Mouse (Mus musculus) hindbrain, embryonic 10.5 days (tissue): ENCODE results near the gene Ncf1. TPM values are rescaled to one million over a fixed set of nuclear protein-coding genes. Genes with fewer than 3 reads are reported as not detected.

Source experiments
- DNase-seq: peaks from one replicate; pipeline ENCODE4 v3.0.0-alpha.2; 2017; ENCODE audit warnings: low spot score
- H3K27ac ChIP-seq: fragments of 300-500 bp; sonication (generic); 2 replicates; pipeline ENCODE4 v1.5.1; 2016; ENCODE audit warnings: mild to moderate bottlenecking, moderate library complexity
- H3K27me3 ChIP-seq: fragments of 300-500 bp; sonication (generic); 2 replicates; pipeline ENCODE4 v1.6.1; 2016; ENCODE audit warnings: mild to moderate bottlenecking; ENCODE audit not compliant: poor library complexity, insufficient read depth, severe bottlenecking
- H3K36me3 ChIP-seq: fragments of 300-500 bp; sonication (generic); 2 replicates; pipeline ENCODE4 v1.6.1; 2016; ENCODE audit warnings: mild to moderate bottlenecking, moderate library complexity
- H3K4me1 ChIP-seq: fragments of 300-500 bp; sonication (generic); replicated peaks from 2 replicates; pipeline ENCODE4 v1.6.1; 2016; ENCODE audit warnings: mild to moderate bottlenecking
- H3K4me3 ChIP-seq: fragments of 300-500 bp; sonication (generic); 2 replicates; pipeline ENCODE4 v1.5.1; 2016; ENCODE audit warnings: mild to moderate bottlenecking, moderate library complexity
- H3K9me3 ChIP-seq: fragments of 300-500 bp; sonication (generic); 2 replicates; pipeline ENCODE4 v1.6.1; 2016; ENCODE audit warnings: mild to moderate bottlenecking, moderate library complexity
- WGBS: fragments of 180-500 bp; shearing (Covaris S2); methylation state at CpG from one replicate; pipeline ENCODE4 v1.1.7; 2016; 5-methylcytosine and 5-hydroxymethylcytosine counted together
- polyA plus RNA-seq: library from polyadenylated mRNA; unstranded; fragments of >200 nt; fragmentation: Nextera tagmentation; extraction: Ambion mirVana; gene quantifications from 2 replicates; pipeline ENCODE4 v1.2.1, GENCODE M21; 2016

Ncf1 gene
- polyA plus RNA-seq, 1 experiment from 2014 or later, result 3.1 TPM

GRCm38 (mm10) chr5:134183880-134184808 lies 45.3 kb downstream of the Ncf1 start, which contains the start of gene Gtf2ird2:
TSS of gene Gtf2ird2 (plus strand) at chr5:134184019.
- peak; percentile 98 for DNase-seq
- Histone ChIP-seq H3K9me3 (no peaks in the 10 kb centered on the region), H3K27ac (peak within 1 kb of the TSS; percentile 99), H3K36me3 (no peaks in the 10 kb centered on the region), H3K4me3 (peak within 1 kb of the TSS; percentile 78), H3K4me1 (peaks cover 19% of the 10 kb centered on the region), H3K27me3 (no peaks in the 10 kb centered on the region)
- WGBS, result under 1% methylated on average over 92 of the region's 92 CpGs

- Histone ChIP-seq H3K9me3 (no peaks in the 10 kb centered on the region), H3K36me3 (no peaks in the 10 kb centered on the region), H3K4me1 (peaks cover 19% of the 10 kb centered on the region), H3K4me3 (peak overlapping the region; percentile 78), H3K27ac (peak overlapping the region; percentile 99), H3K27me3 (no peaks in the 10 kb centered on the region)
- 60% methylated on average over 7 of the region's 7 CpGs for WGBS
- peak; percentile 23 for DNase-seq
Measured at GRCm38 (mm10) chr5:134183162-134183561, 46.3 kb downstream of the Ncf1 start.

GRCm38 (mm10) chr5:134182735-134183134 lies 46.7 kb downstream of the Ncf1 start:
- Histone ChIP-seq H3K4me3 (peak overlapping the region; percentile 78), H3K36me3 (no peaks in the 10 kb centered on the region), H3K27ac (peak overlapping the region; percentile 99; the same call in 1 of the 2 replicates), H3K27me3 (no peaks in the 10 kb centered on the region), H3K9me3 (no peaks in the 10 kb centered on the region), H3K4me1 (peaks cover 19% of the 10 kb centered on the region)
- WGBS, result 81% methylated on average over 4 of the region's 4 CpGs
- DNase-seq, result no peak

- Histone ChIP-seq H3K9me3 (no peaks in the 10 kb centered on the region), H3K36me3 (no peaks in the 10 kb centered on the region), H3K27ac (0 out of 2 replicates have a peak overlapping the region, but pooled peaks have one; percentile 1), H3K4me1 (peaks cover 19% of the 10 kb centered on the region), H3K27me3 (no peaks in the 10 kb centered on the region), H3K4me3 (no peak overlapping the region)
- DNase-seq, result no peak
- WGBS, result 67% methylated on average over 3 of the region's 3 CpGs
Measured at GRCm38 (mm10) chr5:134182172-134182571, 47.3 kb downstream of the Ncf1 start.

- Histone ChIP-seq H3K27me3 (no peaks in the 10 kb centered on the region), H3K4me3 (no peak overlapping the region), H3K36me3 (no peaks in the 10 kb centered on the region), H3K4me1 (peaks cover 35% of the 10 kb centered on the region), H3K27ac (no peak overlapping the region), H3K9me3 (no peaks in the 10 kb centered on the region)
- 29% methylated on average over 7 of the region's 7 CpGs for WGBS
- peak; percentile 79 for DNase-seq
Measured at GRCm38 (mm10) chr5:134179871-134180270, 49.6 kb downstream of the Ncf1 start.

- H3K4me1 ChIP-seq, result peaks cover 39% of the 10 kb centered on the region
- no peak overlapping the region for H3K27ac ChIP-seq
- no peak for DNase-seq
- peaks cover 6% of the 10 kb centered on the region; the same call in 1 of the 2 replicates for H3K36me3 ChIP-seq
- no peak overlapping the region for H3K4me3 ChIP-seq
- H3K9me3 ChIP-seq, result no peaks in the 10 kb centered on the region
- WGBS, result 78% methylated on average over 7 of the region's 7 CpGs
- no peaks in the 10 kb centered on the region for H3K27me3 ChIP-seq
Measured at GRCm38 (mm10) chr5:134178536-134178935, 50.9 kb downstream of the Ncf1 start.

- peak; percentile 85 for DNase-seq
- peaks cover 23% of the 10 kb centered on the region for H3K4me1 ChIP-seq
- H3K27ac ChIP-seq, result peak within 1 kb of the TSS; percentile 92
- under 1% methylated on average over 72 of the region's 72 CpGs for whole genome bisulfite sequencing
- peak within 1 kb of the TSS; percentile 91 for H3K4me3 ChIP-seq
- no peaks in the 10 kb centered on the region for H3K9me3 ChIP-seq
- H3K36me3 ChIP-seq, result peaks cover 22% of the 10 kb centered on the region
- H3K27me3 ChIP-seq, result no peaks in the 10 kb centered on the region
Measured at GRCm38 (mm10) chr5:134176169-134176881, 53.1 kb downstream of the Ncf1 start, which contains the start of gene Rcc1l. TSS of gene Rcc1l (minus strand) at chr5:134176774.

GRCm38 (mm10) chr5:134175696-134176095 lies 53.7 kb downstream of the Ncf1 start:
- no peak for DNase-seq
- peak overlapping the region; percentile 91 for H3K4me3 ChIP-seq
- no peaks in the 10 kb centered on the region for H3K9me3 ChIP-seq
- peak overlapping the region; percentile 92 for H3K27ac ChIP-seq
- WGBS, result 11% methylated on average over 10 of the region's 10 CpGs
- no peaks in the 10 kb centered on the region for H3K27me3 ChIP-seq
- H3K36me3 ChIP-seq, result peaks cover 27% of the 10 kb centered on the region
- H3K4me1 ChIP-seq, result peaks cover 23% of the 10 kb centered on the region

- Histone ChIP-seq H3K4me3 (no peak overlapping the region), H3K9me3 (no peaks in the 10 kb centered on the region), H3K4me1 (peaks cover 23% of the 10 kb centered on the region), H3K36me3 (peaks cover 48% of the 10 kb centered on the region), H3K27me3 (no peaks in the 10 kb centered on the region), H3K27ac (no peak overlapping the region)
- WGBS, result 38% methylated on average over 4 of the region's 4 CpGs
- DNase-seq, result peak; percentile 20
Measured at GRCm38 (mm10) chr5:134173206-134173605, 56.2 kb downstream of the Ncf1 start.

- no peak for DNase-seq
- 96% methylated on average over 8 of the region's 8 CpGs for WGBS
- Histone ChIP-seq H3K4me1 (peaks cover 10% of the 10 kb centered on the region), H3K27me3 (no peaks in the 10 kb centered on the region), H3K36me3 (peaks cover 73% of the 10 kb centered on the region), H3K27ac (no peak overlapping the region), H3K9me3 (no peaks in the 10 kb centered on the region), H3K4me3 (no peak overlapping the region)
Measured at GRCm38 (mm10) chr5:134170167-134170566, 59.3 kb downstream of the Ncf1 start.
